Comparison of ENCODE assay signal across 8 mouse cellular contexts in the genomic region with DNA sequence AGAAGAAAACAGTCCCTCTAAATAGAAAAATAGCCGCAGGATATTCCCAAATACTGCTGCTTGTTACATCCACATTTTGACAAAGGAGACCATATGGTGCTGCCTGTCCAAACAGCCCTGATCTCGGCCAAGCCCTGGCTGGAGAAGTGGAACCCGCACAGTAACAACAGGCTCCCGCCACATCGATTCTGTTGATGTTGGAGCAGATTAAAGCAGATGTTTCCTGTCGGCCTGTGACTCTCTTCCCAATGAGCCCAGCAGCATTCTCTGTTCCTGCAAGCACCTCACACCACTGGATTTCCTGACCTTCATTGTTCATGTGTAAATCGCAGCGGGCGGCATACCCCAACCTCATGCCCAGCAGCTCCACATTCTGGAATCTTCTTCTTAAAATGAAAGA.
DNase-seq lines count a peak whose midpoint lies in the region; ATAC-seq and TF ChIP-seq lines count a peak whose summit lies in the region.
"Had no signal": no experiment of that assay in that cellular context is flagged by ENCODE, and none has a peak within 500 bp of the region (broad histone marks: within the 10 kb centered on the region; RNA-seq: fewer than 3 reads in every experiment).

No protein-coding gene starts in this region.

- TF ChIP-seq CTCF in lung, embryonic 14.5 days (IDR thresholded peaks at IDR 0.05; ENCODE audit: low read depth): no peak

- no peak overlapping the region for H3K4me3 ChIP-seq in lung, embryonic 14.5 days (ENCODE audit: low read depth, low read length)
- H3K4me3 ChIP-seq in forebrain, embryonic 11.5 days (ENCODE audit: low read depth, low read length): no peak overlapping the region

- DNase-seq in urinary bladder, postnatal 14 days (ENCODE audit: low spot score): peak; percentile 28
- no peak for DNase-seq in urinary bladder, postnatal 10 days (ENCODE audit: low spot score)
- peak; percentile 35 for DNase-seq in heart, postnatal 14 days
- DNase-seq in lung, embryonic 14.5 days: peak; percentile 77
- no peak for DNase-seq in thymus, postnatal 4 days
- no peak for DNase-seq in c-Kit-positive CD71-positive TER-119-positive erythroid progenitor cells, embryonic 14.5 days (ENCODE audit: low spot score)
- DNase-seq in forebrain, embryonic 11.5 days (ENCODE audit: low spot score): no peak

- H3K36me3 ChIP-seq in lung, embryonic 14.5 days (ENCODE audit: insufficient read depth): no peaks in the 10 kb centered on the region
- H3K36me3 ChIP-seq in forebrain, embryonic 11.5 days (ENCODE audit: control insufficient read depth, insufficient read depth, low read length): no peaks in the 10 kb centered on the region

- peak overlapping the region; percentile 75 for H3K27ac ChIP-seq in lung, embryonic 14.5 days (ENCODE audit: low read depth)
- H3K27ac ChIP-seq in forebrain, embryonic 11.5 days (ENCODE audit: low read depth, low read length): no peak overlapping the region

- H3K9ac ChIP-seq in lung, embryonic 14.5 days: no peak overlapping the region
- no peak overlapping the region for H3K9ac ChIP-seq in forebrain, embryonic 11.5 days (ENCODE audit: low read length)

- ATAC-seq in lung, embryonic 14.5 days (ENCODE audit: insufficient read depth): peak; percentile 65; the same call in 1 of the 2 replicates
- no peak for ATAC-seq in forebrain, embryonic 11.5 days (replicated peaks; ENCODE audit: low FRiP score)
- ATAC-seq: inflammation-experienced regulatory T-cells, adult 6 months had no signal

- 36% methylated on average over 9 of the region's 9 CpGs for WGBS in lung, embryonic 14.5 days
- WGBS in forebrain, embryonic 11.5 days: 71% methylated on average over 9 of the region's 9 CpGs

- H3K4me2 ChIP-seq in lung, embryonic 14.5 days: no peak overlapping the region
- H3K4me2 ChIP-seq in forebrain, embryonic 11.5 days (ENCODE audit: low read depth, low read length, severe bottlenecking): no peak overlapping the region

- intact Hi-C loops in heart, postnatal 14 days (cut with DNase I): loop anchor here (5.0 kb wide), 1 partner anchor 65 kb away; a partner anchor contains a TSS

- H3K9me3 ChIP-seq in lung, embryonic 14.5 days (ENCODE audit: low read depth, low read length): no peaks in the 10 kb centered on the region
- no peaks in the 10 kb centered on the region for H3K9me3 ChIP-seq in forebrain, embryonic 11.5 days (ENCODE audit: control insufficient read depth, low read length)

- no peaks in the 10 kb centered on the region for H3K27me3 ChIP-seq in lung, embryonic 14.5 days (ENCODE audit: insufficient read depth, low read length)
- no peaks in the 10 kb centered on the region for H3K27me3 ChIP-seq in forebrain, embryonic 11.5 days (ENCODE audit: control insufficient read depth, insufficient read depth, low read length)

- 0 out of 2 replicates have a peak, but pooled peaks cover 3% of the 10 kb centered on the region for H3K4me1 ChIP-seq in lung, embryonic 14.5 days (ENCODE audit: insufficient read depth)
- H3K4me1 ChIP-seq in forebrain, embryonic 11.5 days (replicated peaks; ENCODE audit: control insufficient read depth, insufficient read depth, low read length): no peaks in the 10 kb centered on the region

Comparison
In these comparisons a context has a peak if more than half of its experiments do, and no peak if none do; other contexts are left out.
1. DNase-seq: peak in urinary bladder, postnatal 14 days (single experiment), heart, postnatal 14 days (2 of 2) and lung, embryonic 14.5 days (single experiment); none in urinary bladder, postnatal 10 days (single experiment), thymus, postnatal 4 days (single experiment), c-Kit-positive CD71-positive TER-119-positive erythroid progenitor cells, embryonic 14.5 days (single experiment) and forebrain, embryonic 11.5 days (single experiment).